Mouse (Mus musculus) cerebellum, adult 9-10 months (tissue): ENCODE measurements around the gene Syt2.
A peak's percentile ranks its signal among the peaks of the same experiment; 100 is the strongest.

Source experiments
- DNase-seq: peaks from one replicate; pipeline ENCODE4 v3.0.0; 2022

Syt2 gene

DNA sequence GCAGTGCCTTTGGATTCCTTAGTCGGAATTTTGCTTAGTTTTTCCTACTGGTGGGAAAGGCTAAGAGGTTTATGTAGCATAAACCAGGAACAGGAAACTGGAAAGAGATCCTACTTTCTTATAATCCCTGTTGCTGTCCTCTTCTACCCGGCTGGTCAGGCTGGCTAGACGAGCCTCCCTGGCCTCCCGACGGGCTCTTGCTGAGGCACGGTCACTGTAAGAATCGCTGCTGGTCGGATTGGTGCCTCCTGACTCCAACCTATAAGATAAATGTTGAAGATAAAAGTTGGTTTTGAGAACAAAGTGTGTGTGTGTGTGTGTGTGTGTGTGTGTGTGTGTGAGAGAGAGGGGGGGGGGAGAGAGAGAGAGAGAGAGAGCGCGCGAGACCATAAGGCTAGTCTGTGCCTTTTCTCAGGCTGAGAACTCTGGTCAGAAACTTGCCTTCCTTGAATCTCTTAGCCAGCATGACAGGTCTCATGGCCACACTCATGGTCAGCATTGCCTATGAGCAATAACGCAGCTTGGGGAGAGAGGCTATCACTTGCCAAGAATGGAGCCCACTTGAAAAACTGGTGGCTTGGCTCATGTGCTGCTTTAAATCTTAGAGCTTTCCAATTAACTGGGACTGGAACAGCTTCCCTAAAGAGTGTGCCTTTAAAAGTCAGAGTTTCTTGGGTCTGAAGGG lies 130.9 kb downstream of the Syt2 start:
- DNase-seq, result no peak

DNA sequence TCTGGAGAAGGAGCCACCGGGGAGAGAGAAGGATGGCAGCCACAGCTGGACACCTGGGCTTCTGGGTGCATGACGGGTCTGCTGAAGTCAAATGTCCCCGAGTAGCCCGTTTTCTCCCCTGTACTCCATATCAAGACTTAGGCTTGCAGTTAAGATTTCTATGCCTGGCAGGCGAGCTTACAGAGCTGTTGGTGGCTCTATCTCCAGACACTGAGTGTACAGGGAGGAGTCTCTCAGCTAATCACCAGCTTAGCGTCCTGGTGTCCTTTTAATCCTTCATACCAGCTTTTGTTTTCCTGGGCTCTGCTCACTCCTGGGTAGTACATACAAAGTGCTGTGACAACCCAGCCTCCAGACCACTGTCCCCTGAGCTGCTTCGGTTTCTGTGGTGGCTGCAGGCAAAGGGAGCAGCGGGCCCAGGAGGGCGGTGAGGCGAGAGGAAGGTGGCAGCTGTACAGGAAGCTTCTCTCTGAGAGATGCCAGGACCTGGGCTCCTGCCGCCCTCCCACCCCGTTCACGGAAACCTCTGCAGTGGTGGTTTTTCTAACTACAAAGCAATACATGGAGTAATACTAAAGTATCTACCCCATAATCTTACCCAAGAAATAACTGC lies 131.6 kb downstream of the Syt2 start:
- DNase-seq, result peak; percentile 25

DNA sequence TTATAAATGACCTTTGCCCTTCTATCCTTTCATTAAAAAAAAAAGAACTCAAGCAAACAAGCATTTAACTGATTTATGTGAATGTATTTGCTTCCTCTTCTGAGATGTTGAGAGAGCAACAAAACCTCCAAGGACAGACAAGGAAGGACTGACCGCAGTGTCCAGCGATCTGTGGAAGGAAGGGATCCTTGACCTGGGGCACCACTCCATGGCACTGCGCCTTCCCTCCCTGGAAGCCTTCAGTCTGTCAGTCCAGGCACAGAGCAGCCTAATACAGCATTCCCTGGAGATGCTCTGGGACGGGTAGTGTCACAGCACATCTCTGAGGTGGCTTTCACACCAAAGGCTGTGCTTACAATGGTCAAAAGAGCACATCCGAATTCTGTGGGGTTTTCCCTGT lies 136.3 kb downstream of the Syt2 start:
- DNase-seq, result no peak

DNA sequence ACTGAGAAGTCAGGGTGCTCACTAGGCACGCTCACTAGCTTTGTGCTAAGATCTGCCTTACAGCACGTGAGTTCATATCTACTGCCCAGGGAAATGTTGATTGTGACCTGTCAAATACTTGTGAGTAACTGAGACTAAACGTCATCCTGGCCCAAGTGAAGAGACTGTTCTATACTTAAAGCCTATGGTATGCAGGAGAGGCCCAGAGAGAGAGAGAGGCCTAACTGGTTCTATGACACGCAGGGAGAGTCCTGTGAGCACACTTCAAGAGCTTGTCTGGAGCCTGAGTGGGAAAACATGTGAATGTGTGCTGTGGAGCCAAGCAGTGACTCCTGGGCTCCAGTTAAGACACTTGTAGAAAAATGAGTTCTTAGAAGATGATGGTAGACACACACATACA lies 137.5 kb downstream of the Syt2 start:
- DNase-seq, result no peak

DNA sequence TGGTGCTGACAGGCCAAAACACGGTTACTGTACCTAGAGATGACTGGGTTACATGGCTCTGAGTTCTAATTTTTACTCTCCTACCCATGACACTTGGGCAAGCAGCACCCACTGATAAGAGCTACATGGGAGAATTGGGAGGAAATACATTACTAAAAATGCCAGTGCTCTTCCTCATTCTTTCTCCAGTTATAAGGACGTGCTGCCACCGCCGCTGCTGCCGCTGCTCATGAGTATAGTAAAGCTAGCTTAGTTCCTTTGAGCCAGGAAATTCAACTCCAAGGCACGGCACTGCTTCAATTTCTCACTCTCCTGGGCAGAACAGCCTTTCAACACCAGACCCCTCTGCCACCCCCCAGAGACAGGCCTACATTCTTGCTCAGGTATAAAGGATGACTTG lies 138.0 kb downstream of the Syt2 start:
- no peak for DNase-seq

DNA sequence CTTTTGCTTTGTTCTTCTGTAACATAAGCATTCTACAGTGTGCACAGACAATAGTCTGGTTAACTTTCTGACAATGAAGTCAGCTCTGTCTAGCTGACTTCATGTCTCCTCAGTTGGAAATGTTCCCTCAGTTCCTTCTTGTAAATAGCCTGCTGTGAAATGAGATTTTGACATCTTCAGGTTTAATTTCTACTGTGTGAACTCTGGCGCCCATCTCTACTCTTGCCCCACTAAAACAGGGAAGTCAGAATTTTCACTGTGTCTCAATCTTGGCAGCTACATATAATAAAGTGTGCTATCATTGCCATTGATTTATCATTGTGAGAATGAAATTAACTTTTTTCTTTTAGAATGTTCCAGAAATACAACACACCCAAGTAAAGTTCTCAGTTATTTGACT lies 138.4 kb downstream of the Syt2 start:
- DNase-seq, result no peak

DNA sequence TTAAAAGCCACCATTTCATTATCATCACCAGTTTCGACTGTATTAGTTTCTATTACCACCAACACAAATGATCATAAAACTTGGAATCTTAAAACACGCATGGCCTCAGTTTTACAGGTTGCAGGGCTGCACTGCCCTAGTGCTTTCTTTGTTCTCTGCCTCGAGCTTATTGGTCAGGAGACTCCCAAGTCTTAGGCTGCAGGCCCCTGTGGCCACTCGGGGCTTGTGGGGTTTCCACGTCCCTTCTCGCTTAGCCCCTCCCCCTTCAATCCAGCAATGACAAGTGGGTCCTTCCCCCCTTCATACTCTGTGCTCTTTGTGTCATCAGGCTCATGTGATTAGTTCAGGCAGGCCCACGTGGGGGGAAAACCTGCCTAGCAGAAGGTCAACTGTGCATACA lies 141.6 kb downstream of the Syt2 start:
- DNase-seq, result no peak

DNA sequence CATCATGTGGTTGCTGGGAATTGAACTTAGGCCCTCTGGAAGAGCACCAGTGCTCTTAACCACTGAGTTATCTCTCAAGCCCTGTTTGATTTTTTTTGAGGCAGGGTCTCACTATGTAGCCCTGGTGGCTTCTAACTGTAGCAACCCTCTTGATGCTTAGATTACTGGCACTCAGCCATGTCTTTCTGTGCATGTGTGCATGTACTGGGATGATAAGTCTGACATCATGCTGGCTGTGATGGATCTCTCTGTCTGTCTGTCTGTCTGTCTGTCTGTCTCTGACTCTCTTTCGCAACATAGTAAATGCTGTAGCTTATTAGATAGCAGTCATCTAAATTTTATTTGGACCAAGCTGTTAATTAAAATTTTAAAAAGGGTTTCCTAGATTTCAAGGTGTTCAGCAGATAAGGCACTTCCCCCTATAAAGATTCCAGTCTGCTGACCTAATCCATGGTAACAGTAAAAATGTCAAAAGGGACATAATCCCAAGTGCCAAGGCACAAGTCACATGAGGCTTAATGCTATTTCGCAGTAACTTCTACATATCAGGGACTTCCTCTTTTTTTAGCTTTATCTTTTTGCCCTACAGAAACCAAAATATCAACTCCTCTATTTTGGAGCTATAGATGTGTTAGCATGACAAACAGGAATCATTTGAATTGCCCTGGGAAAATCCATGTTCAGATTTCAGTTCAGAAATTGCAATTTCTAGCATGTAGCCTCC lies 144.4 kb downstream of the Syt2 start:
- no peak for DNase-seq

DNA sequence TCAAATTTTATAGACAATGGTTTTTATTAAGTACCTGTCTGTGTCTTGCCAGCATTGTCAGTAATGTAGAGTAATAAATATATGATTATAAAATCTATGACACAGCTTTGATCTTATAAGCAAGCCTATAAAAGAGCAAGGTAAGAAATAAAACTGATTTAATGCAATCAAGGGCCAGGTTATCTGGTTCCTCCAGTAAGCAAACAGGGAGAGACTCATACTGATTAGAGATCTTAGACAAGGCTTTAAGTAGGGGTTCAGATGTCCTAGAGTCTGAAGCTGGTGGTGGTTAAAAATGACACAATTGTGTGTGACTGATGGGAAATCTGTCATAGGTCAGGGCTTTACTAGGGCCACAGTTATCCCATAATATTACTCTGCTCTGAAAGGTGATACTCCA lies 145.0 kb downstream of the Syt2 start:
- DNase-seq, result no peak

DNA sequence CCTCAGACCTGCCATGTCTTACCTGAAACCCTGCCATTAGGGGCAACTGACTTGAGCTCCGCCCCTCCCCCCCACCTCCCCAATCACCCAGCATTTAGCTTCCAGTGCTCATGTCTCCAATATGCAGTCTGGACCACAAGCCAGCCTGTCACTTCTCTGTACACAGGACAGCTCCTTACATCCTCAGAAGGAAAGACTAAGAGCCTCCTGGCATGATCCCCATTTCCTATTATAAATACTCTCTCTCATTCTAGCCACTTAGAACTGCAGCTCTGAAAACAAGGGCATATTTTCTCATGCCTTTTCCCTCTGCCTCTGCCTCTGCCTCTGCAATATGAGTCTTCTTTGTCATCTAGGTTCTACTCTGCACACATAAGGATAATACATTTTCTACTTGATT lies 149.6 kb downstream of the Syt2 start:
- DNase-seq, result no peak

DNA sequence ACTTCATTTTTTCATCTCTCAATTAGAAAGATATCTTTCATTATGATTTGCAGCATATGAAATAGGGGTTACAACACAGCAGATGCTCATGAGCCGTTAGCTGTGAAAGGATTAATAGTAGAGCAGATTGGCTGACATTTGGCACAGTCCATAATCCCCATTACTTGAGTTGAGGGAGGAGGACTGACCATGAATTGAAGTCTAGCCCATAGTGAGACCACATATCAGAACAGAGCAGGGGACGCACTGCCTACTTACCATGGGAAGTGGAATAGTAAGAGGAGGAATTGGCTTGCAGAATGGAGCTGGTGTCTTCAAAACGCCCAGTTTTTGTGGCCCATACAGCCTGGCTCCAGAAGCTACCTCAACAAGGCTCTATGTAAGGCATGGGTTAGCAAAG lies 150.1 kb downstream of the Syt2 start:
- DNase-seq, result peak; percentile 25

DNA sequence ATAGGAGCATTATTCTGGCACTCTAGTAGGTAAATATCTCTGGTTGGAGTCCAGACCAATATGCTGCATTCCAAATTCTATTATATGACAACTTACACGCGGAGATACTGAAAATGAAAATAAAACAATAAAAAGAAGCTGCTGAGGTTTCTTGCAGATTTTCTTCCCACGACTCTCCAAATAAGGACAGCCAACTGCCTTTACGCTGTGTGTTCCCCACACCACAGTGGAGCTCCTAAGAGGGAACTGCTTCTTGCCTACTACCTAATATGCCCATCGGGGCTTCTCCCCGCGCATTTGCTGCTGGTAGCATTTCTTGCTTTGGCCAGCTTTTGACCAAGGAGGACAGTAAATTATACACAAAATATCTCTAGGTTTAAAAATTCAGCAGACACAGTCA lies 155.3 kb downstream of the Syt2 start:
- DNase-seq, result no peak

DNA sequence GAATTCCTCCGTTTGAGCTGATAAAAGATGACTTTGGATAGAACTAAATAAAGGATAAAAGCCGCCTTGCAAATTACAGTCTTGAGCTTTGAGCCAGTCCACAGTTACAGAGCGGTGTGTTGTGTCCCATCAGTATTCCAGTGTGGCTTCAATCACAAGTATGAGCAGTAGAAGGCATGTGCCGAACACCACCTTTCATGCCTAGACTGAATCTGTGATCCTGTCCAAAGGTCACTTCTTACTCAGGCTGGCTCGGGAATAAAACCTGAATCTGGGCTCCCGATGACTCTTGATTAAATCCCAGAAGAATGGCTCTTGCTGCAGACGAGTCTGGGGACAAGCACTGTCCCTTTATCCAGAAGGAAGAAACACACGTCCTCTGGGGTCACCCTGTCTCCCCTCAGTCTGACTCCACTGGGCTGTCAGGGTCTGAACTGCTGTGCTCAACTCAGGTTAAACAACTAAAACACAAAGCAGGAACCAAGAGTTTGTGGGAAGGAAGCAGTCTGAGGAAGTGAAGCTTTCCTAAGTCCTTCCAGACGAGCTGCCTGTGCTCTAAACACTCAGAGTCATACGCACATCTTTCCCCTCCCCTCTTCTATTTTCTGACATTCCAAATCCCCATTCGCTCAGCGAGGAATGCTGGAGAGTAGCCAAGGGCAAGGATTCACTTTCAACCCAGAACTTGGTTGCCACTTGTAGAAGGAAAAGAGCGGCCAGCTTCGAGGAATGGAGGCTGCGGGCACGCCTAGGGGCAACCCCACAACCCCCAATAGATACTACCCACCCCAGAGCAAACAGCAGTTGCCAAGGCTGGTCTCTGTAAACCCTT lies 157.0 kb downstream of the Syt2 start:
- no peak for DNase-seq

DNA sequence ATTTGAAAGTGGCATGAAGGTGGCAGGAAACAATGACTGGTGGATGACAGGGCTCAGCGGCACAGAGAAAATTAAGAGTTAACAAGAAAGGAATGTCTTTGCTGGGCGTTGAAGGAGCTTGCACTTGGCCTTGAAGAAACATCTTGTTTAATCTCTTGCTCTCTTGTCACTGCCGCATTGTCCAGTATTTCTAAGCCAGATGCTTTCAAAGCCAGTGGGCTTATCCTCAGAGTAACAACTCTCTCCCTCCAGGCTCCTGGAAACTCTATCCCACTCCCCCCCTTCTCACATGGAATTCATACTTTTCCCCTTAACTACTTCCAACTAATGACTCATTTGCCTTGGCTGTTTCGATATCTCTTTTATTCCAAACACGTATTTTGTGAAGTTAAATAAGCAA lies 157.9 kb downstream of the Syt2 start:
- no peak for DNase-seq

DNA sequence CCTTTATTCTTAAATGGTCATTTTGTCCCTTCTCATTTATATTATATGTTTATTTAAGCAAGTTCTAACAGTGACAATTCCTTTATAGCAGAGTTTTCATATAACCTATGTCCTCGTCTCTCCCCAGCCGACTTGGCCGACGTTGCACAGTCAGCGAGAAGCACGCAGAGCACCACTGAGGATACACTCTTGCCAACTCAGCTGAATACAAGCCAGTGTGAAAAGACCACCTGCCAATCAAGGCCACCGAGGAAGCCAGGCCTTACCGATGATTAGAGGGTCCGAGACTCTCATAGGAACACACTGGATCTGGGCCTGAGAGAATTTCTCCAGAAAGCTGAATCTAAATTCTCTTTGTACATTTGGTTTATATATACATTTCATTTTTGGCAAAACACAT lies 159.0 kb downstream of the Syt2 start:
- DNase-seq, result no peak
